In genomic region chr10:36795311-36795710, GRCm38 (mm10) we compare ENCODE assay signal across 23 mouse cellular contexts.
"Had no signal": no experiment of that assay in that cellular context is flagged by ENCODE, and none has a peak within 500 bp of the region (broad histone marks: within the 10 kb centered on the region; RNA-seq: fewer than 3 reads in every experiment).

No protein-coding gene starts in this region.

- H3K36me3 ChIP-seq: limb, embryonic 12.5 days; liver, embryonic 12.5 days; liver, embryonic 15.5 days; lung, embryonic 15.5 days; midbrain, embryonic 10.5 days; midbrain, embryonic 13.5 days; neural tube, embryonic 13.5 days had no signal

- H3K27me3 ChIP-seq: limb, embryonic 12.5 days; liver, embryonic 12.5 days; liver, embryonic 15.5 days; lung, embryonic 15.5 days; megakaryocyte, embryonic 14.5 days; midbrain, embryonic 13.5 days; neural tube, embryonic 13.5 days had no signal

- H3K9ac ChIP-seq: limb, embryonic 12.5 days; liver, embryonic 12.5 days; liver, embryonic 15.5 days; lung, embryonic 15.5 days; midbrain, embryonic 13.5 days; neural tube, embryonic 13.5 days had no signal

- H3K27ac ChIP-seq: left cerebral cortex, adult 2 months; limb, embryonic 12.5 days; liver, embryonic 12.5 days; liver, embryonic 15.5 days; lung, embryonic 15.5 days; midbrain, embryonic 10.5 days; midbrain, embryonic 13.5 days; neural tube, embryonic 13.5 days had no signal

- H3K4me3 ChIP-seq: left cerebral cortex, adult 2 months; limb, embryonic 12.5 days; liver, embryonic 12.5 days; liver, embryonic 15.5 days; lung, embryonic 15.5 days; megakaryocyte, embryonic 14.5 days; midbrain, embryonic 10.5 days; midbrain, embryonic 13.5 days; myocyte; neural tube, embryonic 13.5 days had no signal

- H3K4me1 ChIP-seq: limb, embryonic 12.5 days; liver, embryonic 12.5 days; liver, embryonic 15.5 days; lung, embryonic 15.5 days; megakaryocyte, embryonic 14.5 days; midbrain, embryonic 10.5 days; midbrain, embryonic 13.5 days; neural tube, embryonic 13.5 days had no signal

- DNase-seq: kidney, adult 18-20 months; kidney, postnatal 10 days; kidney, postnatal 36 days; layer of hippocampus, postnatal 36 days; liver; lung, adult 18-20 months; lung, postnatal 10 days; lung, postnatal 36 days; retina, postnatal 1 day; right cerebral cortex, postnatal 25 days; spleen, adult 18-20 months; thymus, postnatal 25 days had no signal

- H3K9me3 ChIP-seq: limb, embryonic 12.5 days; liver, embryonic 12.5 days; liver, embryonic 15.5 days; lung, embryonic 15.5 days; megakaryocyte, embryonic 14.5 days; midbrain, embryonic 10.5 days; midbrain, embryonic 13.5 days; neural tube, embryonic 13.5 days had no signal

- H3K4me2 ChIP-seq: limb, embryonic 12.5 days; liver, embryonic 12.5 days; liver, embryonic 15.5 days; lung, embryonic 15.5 days; midbrain, embryonic 13.5 days; neural tube, embryonic 13.5 days had no signal

- ATAC-seq: liver, embryonic 12.5 days; midbrain, embryonic 13.5 days; midbrain, embryonic 16.5 days had no signal
